Mouse (Mus musculus) layer of hippocampus, adult 18-20 months (tissue): ENCODE data around the gene Slco3a1. TPM values are rescaled to one million over a fixed set of nuclear protein-coding genes. Genes with fewer than 3 reads are reported as not detected.

Experiments
- DNase-seq, 2 experiments: peaks; one replicate each; pipeline ENCODE4 v3.0.0; 2022; ENCODE audit warnings: low spot score in 2 of 2
- total RNA-seq, 2 experiments: library from RNA; stranded (reverse); gene quantifications; 2 replicates each; pipeline ENCODE4 v1.2.3; 2021

Gene Slco3a1
- total RNA-seq, 2 experiments from 2014 or later, result 51.9 to 53.4 TPM

- no peak for DNase-seq
Measured at GRCm38 (mm10) chr7:74389570-74389969, 165.0 kb downstream of the Slco3a1 start.

- peak; percentile 26 to 36 for DNase-seq
Measured at GRCm38 (mm10) chr7:74386257-74386656, 168.3 kb downstream of the Slco3a1 start.

- no peak for DNase-seq
Measured at GRCm38 (mm10) chr7:74383040-74383666, 171.4 kb downstream of the Slco3a1 start.

- no peak for DNase-seq
Measured at GRCm38 (mm10) chr7:74382286-74382685, 172.3 kb downstream of the Slco3a1 start.

- no peak for DNase-seq
Measured at GRCm38 (mm10) chr7:74381881-74382281, 172.7 kb downstream of the Slco3a1 start.

GRCm38 (mm10) chr7:74381051-74381450 is 173.5 kb downstream of the Slco3a1 start:
- no peak for DNase-seq

GRCm38 (mm10) chr7:74377909-74378308 is 176.7 kb downstream of the Slco3a1 start:
- no peak for DNase-seq

- peak; percentile 51 to 72 for DNase-seq
Measured at GRCm38 (mm10) chr7:74376397-74377044, 178.1 kb downstream of the Slco3a1 start.

- DNase-seq, result no peak
Measured at GRCm38 (mm10) chr7:74375174-74375957, 179.2 kb downstream of the Slco3a1 start.

- no peak for DNase-seq
Measured at GRCm38 (mm10) chr7:74373056-74373455, 181.5 kb downstream of the Slco3a1 start.

GRCm38 (mm10) chr7:74372141-74372582 is 182.4 kb downstream of the Slco3a1 start:
- DNase-seq, result no peak

GRCm38 (mm10) chr7:74371656-74372055 is 182.9 kb downstream of the Slco3a1 start:
- DNase-seq, result no peak

GRCm38 (mm10) chr7:74371208-74371607 is 183.4 kb downstream of the Slco3a1 start:
- DNase-seq, result peak in 1 of 2 experiments; percentile 71

- DNase-seq, result no peak
Measured at GRCm38 (mm10) chr7:74369657-74370056, 184.9 kb downstream of the Slco3a1 start.

GRCm38 (mm10) chr7:74368256-74368980 is 186.2 kb downstream of the Slco3a1 start:
- DNase-seq, result no peak

GRCm38 (mm10) chr7:74367350-74367749 is 187.2 kb downstream of the Slco3a1 start:
- DNase-seq, result peak; percentile 33 to 71

GRCm38 (mm10) chr7:74365623-74366022 is 189.0 kb downstream of the Slco3a1 start:
- DNase-seq, result no peak

- DNase-seq, result no peak
Measured at GRCm38 (mm10) chr7:74364956-74365355, 189.6 kb downstream of the Slco3a1 start.

- no peak for DNase-seq
Measured at GRCm38 (mm10) chr7:74363440-74363839, 191.1 kb downstream of the Slco3a1 start.

GRCm38 (mm10) chr7:74361677-74362076 is 192.9 kb downstream of the Slco3a1 start:
- DNase-seq, result no peak

- peak in 1 of 2 experiments; percentile 44 for DNase-seq
Measured at GRCm38 (mm10) chr7:74357027-74357426, 197.6 kb downstream of the Slco3a1 start.
